Mouse (Mus musculus) hematopoietic multipotent progenitor cell, adult 10-12 weeks (in vitro differentiated cells): ENCODE results near the gene Vmn1r71. TPM values are rescaled to one million over a fixed set of nuclear protein-coding genes. Genes with fewer than 3 reads are reported as not detected.

Experiments used
- polyA plus RNA-seq: library from polyadenylated mRNA; stranded (reverse); fragments of >175 nt; gene quantifications from 2 replicates; pipeline ENCODE4 v1.2.3, GENCODE M21; 2012; ENCODE audit warnings: low replicate concordance

Vmn1r71 gene
- not detected in 2 replicates for polyA plus RNA-seq

DNA sequence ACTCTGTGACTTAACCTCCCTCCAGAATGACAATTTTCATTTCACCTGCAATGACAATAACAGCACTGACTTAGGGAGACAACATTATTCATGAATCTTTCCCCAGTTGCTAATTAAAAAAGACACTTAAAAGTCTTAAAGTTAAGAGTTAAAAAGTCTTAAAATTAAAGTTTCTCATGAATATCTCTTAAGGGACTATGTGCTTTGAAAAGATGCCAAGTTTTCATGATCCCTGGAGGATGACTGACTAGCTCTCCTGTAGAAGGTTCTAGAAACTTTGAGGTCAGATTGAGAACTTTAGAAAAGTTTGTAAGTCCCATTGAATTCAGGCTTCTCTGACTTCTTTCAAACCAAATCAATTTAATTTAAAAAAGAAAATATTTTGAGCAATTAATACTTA lies at the start of gene Vmn1r71:
Vmn1r71 (minus strand) TSS at position 101 of the 400 bp plus-strand sequence.

Other genes with a start within 250 kb of the Vmn1r71 start
- 0.02 TPM in 1 of 2 replicates, not detected in the other for gene Vmn1r68, start 195.9 kb downstream of the Vmn1r71 start, polyA plus RNA-seq
- not detected in 2 replicates for gene Vmn1r69, start 140.7 kb downstream of the Vmn1r71 start, polyA plus RNA-seq
- gene Vmn1r70, start 122.8 kb downstream of the Vmn1r71 start, polyA plus RNA-seq = not detected in 2 replicates
- gene Nlrp4b, start 66.6 kb downstream of the Vmn1r71 start, polyA plus RNA-seq = not detected in 2 replicates
- not detected in 2 replicates for gene Zscan4b, start 150.7 kb upstream of the Vmn1r71 start, polyA plus RNA-seq